Mouse (Mus musculus): ENCODE measurements around the gene Myh6.
"Not testable (repeated sequence)": the region's sequence is repeated elsewhere in the genome, so short reads cannot be mapped to it uniquely, and the experiment has no call there.

Gene Myh6

GRCm38 (mm10) chr14:54958503-54958902 lies 8.2 kb downstream of the Myh6 start:
- no peak for DNase-seq (ENCODE audit: low spot score)

DNA sequence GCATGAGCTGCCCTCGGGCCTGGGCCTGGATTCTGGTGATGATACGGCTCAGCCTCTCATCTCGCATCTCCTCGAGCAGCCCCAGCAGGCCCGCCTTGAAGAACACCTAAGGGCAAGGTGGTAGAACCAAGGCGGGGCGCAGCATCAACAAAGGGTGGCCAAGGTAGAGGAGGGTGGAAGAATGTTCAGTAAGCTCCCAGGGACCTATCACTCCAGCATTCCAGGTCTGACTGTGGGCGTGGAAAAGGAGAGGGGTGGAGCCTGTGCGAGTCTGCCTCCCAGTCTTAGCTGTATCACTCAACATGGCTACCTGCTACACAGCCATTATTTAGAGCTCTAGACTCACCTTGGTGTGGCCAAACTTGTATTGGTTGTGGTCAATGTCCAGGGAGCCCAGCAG lies 10.2 kb downstream of the Myh6 start:
- DNase-seq (ENCODE audit: low spot score) = no peak

DNA sequence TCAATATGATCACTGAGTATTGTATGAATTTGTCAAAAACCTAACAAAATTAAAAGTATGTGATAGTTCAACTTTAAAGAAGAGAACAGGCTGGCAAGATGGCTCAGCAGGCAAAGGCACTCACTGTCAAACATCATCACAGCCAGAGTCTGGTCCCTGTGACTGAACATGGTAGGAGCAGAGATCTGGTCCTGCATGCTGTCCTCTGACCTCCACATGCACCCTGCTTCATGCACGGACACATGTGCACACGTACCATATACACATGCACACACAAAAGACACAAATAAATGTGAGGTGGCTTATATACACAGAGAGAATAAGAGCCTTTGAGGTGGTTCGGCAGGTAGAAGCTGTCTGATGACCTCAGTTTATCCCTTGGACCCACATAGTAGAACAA lies 11.2 kb downstream of the Myh6 start:
- no peak for DNase-seq (ENCODE audit: low spot score)

GRCm38 (mm10) chr14:54954474-54954873 lies 12.3 kb downstream of the Myh6 start:
- DNase-seq (ENCODE audit: low spot score) = no peak

DNA sequence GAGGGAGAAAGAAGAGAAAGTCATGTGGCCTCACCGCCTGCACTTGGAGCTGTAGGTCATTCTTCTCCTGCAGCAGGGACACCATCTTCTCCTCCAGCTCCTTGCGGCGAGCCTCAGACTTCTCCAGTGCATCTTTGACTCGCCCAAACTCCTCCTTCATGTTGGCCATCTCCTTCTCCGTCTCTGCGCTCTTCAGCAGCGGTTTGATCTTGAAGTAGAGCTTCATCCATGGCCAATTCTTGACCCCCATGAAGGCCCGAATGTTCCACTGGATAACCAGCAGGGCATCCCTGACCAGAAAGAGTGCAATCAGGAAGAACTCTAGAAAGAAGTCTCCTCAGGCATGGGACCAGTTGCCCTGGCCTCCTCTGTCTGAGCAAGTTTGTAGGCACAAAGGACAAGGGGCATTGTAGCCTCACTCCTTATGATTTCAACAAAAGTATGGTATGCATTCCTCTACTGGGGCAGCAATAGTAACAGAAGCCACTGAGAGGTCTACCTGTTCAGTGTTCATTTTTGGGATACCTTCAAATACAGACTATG lies 13.0 kb downstream of the Myh6 start:
- DNase-seq (ENCODE audit: low spot score) = no peak

DNA sequence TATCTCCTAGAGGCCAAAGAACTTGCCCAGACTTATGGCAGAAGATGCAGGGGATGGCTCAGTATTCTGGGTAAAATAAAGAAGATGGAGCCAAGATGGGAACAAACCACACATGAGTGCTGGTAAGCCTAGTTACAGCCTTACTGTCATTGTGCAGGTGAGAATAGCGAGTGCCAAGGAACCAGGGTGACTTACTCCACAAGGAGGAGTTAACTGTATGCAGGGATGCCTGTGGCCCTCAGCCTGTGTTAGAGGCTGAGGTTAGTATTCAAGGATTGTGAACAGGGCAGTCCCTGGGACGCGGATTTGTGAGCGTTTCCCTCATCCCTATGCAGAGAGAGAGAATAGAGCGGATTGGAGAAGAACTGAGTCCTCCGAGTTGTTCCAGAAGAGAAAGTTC lies 15.1 kb downstream of the Myh6 start:
- DNase-seq (ENCODE audit: low spot score) = no peak

- DNase-seq (ENCODE audit: low spot score) = no peak
Observed at GRCm38 (mm10) chr14:54950493-54950892, 16.2 kb downstream of the Myh6 start.

DNA sequence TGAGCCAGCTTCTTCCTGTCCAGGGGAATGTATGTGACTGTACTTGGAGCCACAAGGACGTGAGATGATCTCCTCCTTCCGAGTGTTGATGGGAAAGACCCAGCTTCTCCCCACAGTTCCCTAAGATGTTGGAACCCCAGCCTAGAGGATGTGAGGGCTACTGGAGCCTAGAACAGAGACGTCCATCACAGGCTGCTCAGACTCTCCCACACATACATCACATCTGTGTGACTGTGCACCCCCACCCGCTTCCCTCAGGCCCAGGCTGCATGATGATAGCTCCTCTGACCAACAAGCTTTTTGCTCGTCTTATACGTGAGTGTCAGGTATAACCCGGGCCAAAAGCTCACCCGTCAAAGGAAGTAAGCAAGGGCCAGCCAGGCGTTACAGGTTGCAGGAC lies 17.9 kb downstream of the Myh6 start:
- DNase-seq (ENCODE audit: low spot score) = no peak

DNA sequence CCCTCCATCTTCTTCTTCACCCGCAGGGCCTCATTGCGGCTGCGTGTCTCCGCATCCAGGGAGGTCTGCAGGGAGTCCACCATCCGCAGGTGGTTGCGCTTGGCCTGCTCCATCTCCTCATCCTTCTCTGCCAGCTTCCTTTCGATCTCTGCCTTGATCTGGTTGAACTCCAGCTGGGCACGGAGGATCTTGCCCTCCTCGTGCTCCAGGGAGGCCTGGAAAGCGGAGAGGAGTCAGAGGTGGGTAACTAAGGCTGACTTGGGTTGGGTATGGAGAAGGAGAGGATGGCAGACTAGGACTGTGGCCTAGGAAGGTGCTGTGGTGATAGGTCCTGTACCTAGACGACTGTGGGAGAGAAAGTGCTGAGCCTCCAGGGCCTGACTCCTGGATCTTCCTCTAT lies 19.7 kb downstream of the Myh6 start:
- DNase-seq (ENCODE audit: low spot score) = not testable (repeated sequence)

DNA sequence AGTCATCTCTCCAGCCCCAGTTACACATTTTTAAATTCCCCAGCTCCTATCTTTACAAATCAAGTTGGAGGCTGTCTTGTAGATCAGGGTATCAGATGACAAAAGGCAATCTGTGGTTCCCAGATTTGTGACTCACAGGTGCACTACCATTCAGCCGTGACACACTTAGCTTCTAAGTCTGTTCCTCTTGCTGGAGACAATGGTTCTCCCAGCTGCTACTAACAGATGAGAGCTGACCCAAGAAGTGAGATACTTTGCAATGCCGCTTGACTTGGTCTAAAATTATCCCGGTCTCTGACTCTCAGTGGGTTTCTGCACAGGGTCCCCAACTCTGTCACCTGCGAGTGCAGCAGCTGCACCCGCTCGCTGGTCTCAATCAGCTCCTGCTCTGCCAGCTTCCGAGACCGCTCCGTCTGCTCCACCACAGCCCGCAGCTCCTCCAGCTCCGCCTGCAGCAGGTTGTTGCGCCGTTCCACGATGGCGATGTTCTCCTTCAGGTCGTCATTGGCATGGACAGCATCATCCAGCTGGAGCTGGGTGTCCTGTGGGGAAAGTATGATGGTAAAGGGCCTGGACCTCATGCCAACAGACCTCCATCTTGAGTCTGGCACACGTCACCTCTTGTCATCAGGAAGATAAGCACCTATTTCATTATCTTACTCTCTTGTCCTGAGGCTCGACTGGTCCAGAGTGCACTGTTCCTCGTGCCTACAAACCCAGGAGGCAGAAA lies 20.6 kb downstream of the Myh6 start:
- DNase-seq (ENCODE audit: low spot score) = no peak

GRCm38 (mm10) chr14:54944939-54945338 lies 21.8 kb downstream of the Myh6 start:
- no peak for DNase-seq (ENCODE audit: low spot score)

- no peak for DNase-seq (ENCODE audit: low spot score)
Observed at GRCm38 (mm10) chr14:54943971-54944370, 22.8 kb downstream of the Myh6 start.

DNA sequence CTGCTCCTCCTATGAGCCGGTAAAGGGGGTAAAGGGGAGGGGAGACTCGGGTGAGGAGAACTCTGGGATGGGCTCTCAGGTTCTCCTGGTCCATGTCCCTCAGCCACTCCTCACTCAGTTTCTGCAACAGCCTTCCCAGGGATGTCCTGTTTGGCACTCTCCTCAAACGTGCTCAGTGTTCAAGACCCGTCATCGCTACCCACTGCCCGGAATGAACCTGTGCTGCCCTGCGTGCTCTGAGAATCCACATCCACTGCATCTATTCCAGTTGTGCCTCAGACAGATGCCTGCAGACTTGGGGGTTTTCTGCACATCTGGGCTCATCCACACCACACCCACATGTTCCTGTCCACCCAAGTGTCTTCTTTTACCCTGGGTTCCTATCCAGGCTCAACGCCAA lies 24.2 kb downstream of the Myh6 start:
- DNase-seq (ENCODE audit: low spot score) = no peak

- DNase-seq (ENCODE audit: low spot score) = no peak
Observed at GRCm38 (mm10) chr14:54941024-54941978, 25.4 kb downstream of the Myh6 start.

DNA sequence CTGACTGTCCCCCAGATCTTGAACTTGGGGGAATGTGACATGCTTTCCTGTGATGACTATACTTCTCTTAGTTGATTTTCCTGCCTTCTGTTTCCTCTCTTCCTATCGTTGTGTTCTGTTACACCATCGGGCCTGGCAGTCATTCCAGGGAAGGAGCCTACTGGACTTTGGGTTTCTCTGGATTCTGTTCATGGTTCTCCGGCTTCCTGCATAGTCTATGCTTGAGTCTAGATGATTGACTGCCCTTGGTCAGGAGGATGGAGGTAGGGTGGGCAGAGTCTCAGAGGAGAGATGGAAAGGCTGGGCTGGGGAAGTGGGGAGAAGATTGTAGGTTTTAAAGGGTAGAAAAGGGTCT lies 26.6 kb downstream of the Myh6 start:
- DNase-seq (ENCODE audit: low spot score) = no peak

GRCm38 (mm10) chr14:54939434-54940175 lies 27.1 kb downstream of the Myh6 start:
- peak; percentile 40 for DNase-seq (ENCODE audit: low spot score)

- no peak for DNase-seq (ENCODE audit: low spot score)
Observed at GRCm38 (mm10) chr14:54938431-54939219, 28.1 kb downstream of the Myh6 start.

DNA sequence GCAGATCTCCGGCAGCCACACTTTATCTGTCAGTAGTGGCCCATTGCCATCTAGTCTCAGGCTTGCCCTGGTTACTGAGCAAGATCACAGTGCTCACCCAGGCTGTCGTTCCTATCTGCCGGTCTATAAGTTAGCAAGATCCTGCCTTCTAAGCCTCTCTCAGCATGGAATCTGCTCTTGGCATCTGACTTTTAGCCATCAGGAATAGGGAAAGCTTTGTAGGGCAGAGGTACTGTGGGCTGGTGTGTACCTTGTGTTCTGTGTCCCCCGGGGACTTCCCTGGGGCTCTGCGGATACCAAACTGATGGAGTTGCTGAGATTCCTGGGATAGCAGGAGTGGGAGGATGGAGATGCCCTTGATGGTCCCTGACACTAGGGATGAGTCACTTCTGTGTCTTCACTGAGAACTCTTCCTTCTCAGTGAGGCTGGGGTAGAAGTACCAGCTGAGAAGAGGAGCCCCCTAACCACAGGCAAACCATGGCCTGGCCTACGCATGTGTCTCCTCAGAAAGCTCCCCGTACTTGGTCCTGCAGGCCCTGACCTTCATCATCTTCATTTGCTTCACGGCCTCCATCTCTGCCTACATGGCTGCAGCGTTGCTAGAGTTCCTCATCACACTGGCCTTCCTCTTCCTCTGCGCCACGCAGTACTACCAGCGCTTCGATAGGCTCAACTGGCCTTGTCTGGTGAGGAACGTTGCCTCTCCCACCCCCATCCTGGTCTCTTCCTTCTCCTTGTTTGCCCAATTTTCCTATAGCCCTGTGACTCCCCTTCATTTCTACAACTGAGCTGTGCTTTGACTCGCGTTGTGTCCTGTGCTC lies 29.2 kb downstream of the Myh6 start:
- DNase-seq (ENCODE audit: low spot score) = no peak

- DNase-seq (ENCODE audit: low spot score) = no peak
Observed at GRCm38 (mm10) chr14:54936831-54937160, 29.9 kb downstream of the Myh6 start.

- DNase-seq (ENCODE audit: low spot score) = no peak
Observed at GRCm38 (mm10) chr14:54935904-54936830, 30.6 kb downstream of the Myh6 start, which contains the start of gene Cmtm5. Cmtm5 (plus strand) TSS chr14:54936261.

Data from yolk sac, embryonic 10.5 days (tissue).